Mouse (Mus musculus) hindbrain, postnatal 0 days (tissue): Measurements from ENCODE around the gene S100a13. TPM values are rescaled to one million over a fixed set of nuclear protein-coding genes. Genes with fewer than 3 reads are reported as not detected.

ENCODE experiments used
- ATAC-seq: fragments of 200-750 bp; cut with Nextera tagmentation; 2 replicates; pipeline ENCODE4 v1.8.0; 2017; ENCODE audit warnings: mild to moderate bottlenecking, moderate TSS enrichment, moderate library complexity
- DNase-seq: peaks from one replicate; pipeline ENCODE4 v3.0.0-alpha.2; 2015; ENCODE audit warnings: low spot score
- H3K27ac ChIP-seq: fragments of 300-500 bp; sonication (generic); 2 replicates; pipeline ENCODE4 v1.5.1; 2014; ENCODE audit warnings: mild to moderate bottlenecking
- H3K27me3 ChIP-seq: fragments of 300-500 bp; sonication (generic); 2 replicates; pipeline ENCODE4 v1.6.1; 2014; ENCODE audit warnings: low read length, mixed read lengths; ENCODE audit not compliant: insufficient read depth
- H3K36me3 ChIP-seq: fragments of 300-500 bp; sonication (generic); 2 replicates; pipeline ENCODE4 v1.6.1; 2014; ENCODE audit warnings: low read length, mixed read lengths; ENCODE audit not compliant: insufficient read depth
- H3K4me1 ChIP-seq: fragments of 300-500 bp; sonication (generic); 2 replicates; pipeline ENCODE4 v1.6.1; 2014; ENCODE audit warnings: antibody characterized with exemption, low read length, mixed read lengths; ENCODE audit not compliant: insufficient read depth
- H3K4me2 ChIP-seq: fragments of 300-500 bp; sonication (generic); 2 replicates; pipeline ENCODE4 v1.6.1; 2014; ENCODE audit warnings: low read depth, mild to moderate bottlenecking, low read length, moderate library complexity, mixed read lengths
- H3K4me3 ChIP-seq: fragments of 300-500 bp; sonication (generic); 2 replicates; pipeline ENCODE4 v1.5.1; 2014; ENCODE audit warnings: low read length
- H3K9ac ChIP-seq: fragments of 300-500 bp; sonication (generic); replicated peaks from 2 replicates; pipeline ENCODE4 v1.6.1; 2014; ENCODE audit warnings: mild to moderate bottlenecking, low read length, moderate library complexity, mixed read lengths
- H3K9me3 ChIP-seq: fragments of 300-500 bp; sonication (generic); 2 replicates; pipeline ENCODE4 v1.6.1; 2016; ENCODE audit warnings: low read length, mixed read lengths
- CTCF ChIP-seq: IDR thresholded peaks from 2 replicates; pipeline ENCODE4 v1.5.1; 2016; ENCODE audit warnings: antibody characterized with exemption, control low read depth, low read depth
- WGBS: fragments of 180-500 bp; shearing (Covaris S2); extraction: QIAGEN DNeasy Blood & Tissue Kit; methylation state at CpG from one replicate; pipeline ENCODE4 v1.1.7; 2014; 5-methylcytosine and 5-hydroxymethylcytosine counted together
- polyA plus RNA-seq: library from polyadenylated mRNA; unstranded; fragments of >200 nt; fragmentation: Nextera tagmentation; extraction: Ambion mirVana; gene quantifications from 2 replicates; pipeline ENCODE4 v1.2.1, GENCODE M21; 2015
- total RNA-seq: library from RNA; depleted of rRNA; stranded (reverse); fragments of >200 nt; gene quantifications from 2 replicates; pipeline ENCODE4 v1.2.3, GENCODE M21; 2014

The S100a13 gene
- total and polyA plus RNA-seq, 2 experiments from 2014 or later: 10.9 to 37.9 TPM

GRCm38 (mm10) chr3:90490696-90491256 is 23.5 kb upstream of the S100a13 start, which contains the start of gene Snapin:
Snapin (minus strand) TSS chr3:90491033.
- H3K9me3 ChIP-seq: no peaks in the 10 kb centered on the region
- 0 out of 2 replicates have a peak, but pooled peaks cover 3% of the 10 kb centered on the region for H3K4me1 ChIP-seq
- ATAC-seq: peak; percentile 97
- peak within 1 kb of the TSS; percentile 75 for H3K9ac ChIP-seq
- H3K4me2 ChIP-seq: peak within 1 kb of the TSS; percentile 68
- TF ChIP-seq CTCF: peak; percentile 83
- DNase-seq: peak; percentile 97
- 1% methylated on average over 37 of the region's 37 CpGs for WGBS
- H3K36me3 ChIP-seq: peaks cover 34% of the 10 kb centered on the region
- peak within 1 kb of the TSS; percentile 77 for H3K27ac ChIP-seq
- H3K4me3 ChIP-seq: peak within 1 kb of the TSS; percentile 81
- no peaks in the 10 kb centered on the region for H3K27me3 ChIP-seq

GRCm38 (mm10) chr3:90491350-90491749 is 22.9 kb upstream of the S100a13 start:
- ATAC-seq (peak; percentile 33; the same call in 1 of the 2 replicates), DNase-seq (peak; percentile 38)
- H3K27me3 ChIP-seq: no peaks in the 10 kb centered on the region
- no peak overlapping the region for H3K27ac ChIP-seq
- H3K4me1 ChIP-seq: 0 out of 2 replicates have a peak, but pooled peaks cover 3% of the 10 kb centered on the region
- WGBS: 44% methylated on average over 2 of the region's 2 CpGs
- no peak overlapping the region for H3K4me3 ChIP-seq
- peak; percentile 44; the same call in 1 of the 2 replicates for TF ChIP-seq CTCF
- no peak overlapping the region for H3K9ac ChIP-seq
- no peak overlapping the region for H3K4me2 ChIP-seq
- no peaks in the 10 kb centered on the region for H3K9me3 ChIP-seq
- peaks cover 34% of the 10 kb centered on the region for H3K36me3 ChIP-seq

- ATAC-seq: no peak
- DNase-seq: peak; percentile 24
- Histone ChIP-seq H3K9ac (no peak overlapping the region), H3K36me3 (peaks cover 34% of the 10 kb centered on the region), H3K4me3 (no peak overlapping the region), H3K27me3 (no peaks in the 10 kb centered on the region), H3K9me3 (no peaks in the 10 kb centered on the region), H3K4me1 (0 out of 2 replicates have a peak, but pooled peaks cover 3% of the 10 kb centered on the region), H3K27ac (no peak overlapping the region), H3K4me2 (no peak overlapping the region)
- WGBS: 59% methylated on average over 4 of the region's 4 CpGs
- TF ChIP-seq CTCF: no peak
Observed at GRCm38 (mm10) chr3:90493831-90494540, 20.2 kb upstream of the S100a13 start.

GRCm38 (mm10) chr3:90495850-90496525 is 18.2 kb upstream of the S100a13 start:
- Histone ChIP-seq H3K36me3 (peaks cover 41% of the 10 kb centered on the region), H3K9ac (no peak overlapping the region), H3K9me3 (no peaks in the 10 kb centered on the region), H3K4me3 (no peak overlapping the region), H3K4me1 (no peaks in the 10 kb centered on the region), H3K4me2 (no peak overlapping the region), H3K27me3 (no peaks in the 10 kb centered on the region), H3K27ac (no peak overlapping the region)
- ATAC-seq (no peak), DNase-seq (no peak)
- 92% methylated on average over 7 of the region's 7 CpGs for WGBS
- no peak for TF ChIP-seq CTCF

GRCm38 (mm10) chr3:90497597-90497996 is 16.6 kb upstream of the S100a13 start:
- Histone ChIP-seq H3K9ac (no peak overlapping the region), H3K4me2 (no peak overlapping the region), H3K27ac (no peak overlapping the region), H3K27me3 (no peaks in the 10 kb centered on the region), H3K4me3 (no peak overlapping the region), H3K4me1 (no peaks in the 10 kb centered on the region), H3K36me3 (peaks cover 57% of the 10 kb centered on the region), H3K9me3 (no peaks in the 10 kb centered on the region)
- ATAC-seq (no peak), DNase-seq (no peak)
- no peak for TF ChIP-seq CTCF

- H3K4me2 ChIP-seq: no peak overlapping the region
- H3K27me3 ChIP-seq: no peaks in the 10 kb centered on the region
- H3K4me1 ChIP-seq: peaks cover 9% of the 10 kb centered on the region; the same call in 1 of the 2 replicates
- no peaks in the 10 kb centered on the region for H3K9me3 ChIP-seq
- ATAC-seq: no peak
- no peak for DNase-seq
- no peak overlapping the region for H3K9ac ChIP-seq
- TF ChIP-seq CTCF: no peak
- peaks cover 52% of the 10 kb centered on the region for H3K36me3 ChIP-seq
- no peak overlapping the region for H3K4me3 ChIP-seq
- H3K27ac ChIP-seq: no peak overlapping the region
- 84% methylated on average over 4 of the region's 4 CpGs for WGBS
Observed at GRCm38 (mm10) chr3:90503444-90503843, 10.8 kb upstream of the S100a13 start.
